Mouse (Mus musculus): ENCODE data around the gene Shld2. TPM values are rescaled to one million over a fixed set of nuclear protein-coding genes. Genes with fewer than 3 reads are reported as not detected.

Gene Shld2
- polyA plus RNA-seq, 1 experiment = 2.6 TPM

DNA sequence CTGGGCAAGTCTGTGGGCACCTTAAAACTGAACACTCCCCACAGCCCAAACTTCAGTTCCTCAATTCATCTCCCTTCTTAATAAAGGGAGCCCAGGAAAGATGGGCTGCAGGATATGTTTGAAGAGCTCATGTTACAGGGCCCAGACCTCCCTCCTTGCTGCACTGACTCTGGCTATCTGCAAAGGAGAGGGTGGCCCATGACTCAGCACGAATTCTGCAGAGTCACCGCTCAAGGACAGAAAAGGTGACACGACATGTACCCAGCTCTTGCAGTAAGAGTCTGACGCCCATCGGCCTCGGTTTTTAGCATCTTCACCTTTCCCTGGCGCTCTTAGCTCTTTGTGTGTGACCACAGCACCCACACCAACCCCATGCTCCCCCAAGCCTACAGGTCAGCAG is 119.9 kb downstream of the Shld2 start:
- no peaks in the 10 kb centered on the region for H3K79me2 ChIP-seq (ENCODE audit: control insufficient read depth, insufficient read depth)
- no peak overlapping the region for H3K4me3 ChIP-seq
- H3K4me2 ChIP-seq (ENCODE audit: low read depth) = no peak overlapping the region
- H3K27me3 ChIP-seq (ENCODE audit: control insufficient read depth, insufficient read depth, insufficient read length) = no peaks in the 10 kb centered on the region
- H3K36me3 ChIP-seq (ENCODE audit: control insufficient read depth, insufficient read depth) = no peaks in the 10 kb centered on the region
- H3ac ChIP-seq (ENCODE audit: control insufficient read depth, insufficient read length) = no peak overlapping the region
- TF ChIP-seq USF1 (IDR thresholded peaks at IDR 0.05; ENCODE audit: low read depth) (no peak), MYOG (IDR thresholded peaks at IDR 0.05; ENCODE audit: control insufficient read depth in 1 of 3, insufficient read depth in 1 of 3, insufficient read length in 2 of 3, low read depth in 2 of 3) (no peak), TCF3 (IDR thresholded peaks at IDR 0.05; ENCODE audit: insufficient read length, low read depth) (no peak), TCF12 (IDR thresholded peaks at IDR 0.05; ENCODE audit: insufficient read depth, poor library complexity, severe bottlenecking) (no peak)

DNA sequence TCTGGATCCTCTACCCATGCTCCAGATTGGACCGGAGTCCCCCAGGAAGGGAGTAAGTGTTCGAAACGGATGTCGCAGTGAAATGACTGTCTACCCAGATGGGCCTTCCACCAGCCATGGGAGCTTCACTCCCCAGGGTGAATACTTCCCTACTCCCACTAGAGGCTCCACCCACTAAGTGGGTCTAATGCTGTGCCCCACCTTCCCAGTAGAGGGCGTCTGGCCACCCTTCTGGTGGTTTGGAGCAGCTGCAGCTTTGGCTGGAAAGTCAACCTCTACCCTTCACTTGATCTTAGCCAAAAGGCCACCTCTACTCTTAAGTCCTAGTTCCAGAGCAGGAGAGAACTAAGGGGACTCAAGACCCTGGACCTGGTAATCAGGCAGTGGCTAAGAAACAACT is 121.7 kb downstream of the Shld2 start:
- no peak overlapping the region for H3K4me3 ChIP-seq
- no peaks in the 10 kb centered on the region for H3K27me3 ChIP-seq (ENCODE audit: control insufficient read depth, insufficient read depth, insufficient read length)
- H3ac ChIP-seq (ENCODE audit: control insufficient read depth, insufficient read length) = no peak overlapping the region
- no peak for TF ChIP-seq MYOD1 (IDR thresholded peaks at IDR 0.05; ENCODE audit: control insufficient read depth in 1 of 3, insufficient read length in 2 of 3, low read depth in 2 of 3)
- no peak for TF ChIP-seq TCF12 (IDR thresholded peaks at IDR 0.05; ENCODE audit: insufficient read depth, poor library complexity, severe bottlenecking)
- no peak for TF ChIP-seq CEBPB (IDR thresholded peaks at IDR 0.05; ENCODE audit: insufficient read depth, poor library complexity, severe bottlenecking)
- no peak for TF ChIP-seq REST (IDR thresholded peaks at IDR 0.05; ENCODE audit: insufficient read depth, insufficient read length)
- TF ChIP-seq TCF3 (IDR thresholded peaks at IDR 0.05; ENCODE audit: insufficient read length, low read depth) = no peak
- no peak for TF ChIP-seq E2F4 (IDR thresholded peaks at IDR 0.05; ENCODE audit: insufficient read depth)
- TF ChIP-seq USF1 (IDR thresholded peaks at IDR 0.05; ENCODE audit: low read depth) = no peak
- TF ChIP-seq POLR2AphosphoS2 (IDR thresholded peaks at IDR 0.05; ENCODE audit: insufficient read length, low read depth) = no peak
- TF ChIP-seq MYOG (IDR thresholded peaks at IDR 0.05; ENCODE audit: control insufficient read depth in 1 of 3, insufficient read depth in 1 of 3, insufficient read length in 2 of 3, low read depth in 2 of 3) = no peak
- no peak for TF ChIP-seq MAX (IDR thresholded peaks at IDR 0.05; ENCODE audit: low read depth)
- TF ChIP-seq POLR2A (IDR thresholded peaks at IDR 0.05; ENCODE audit: insufficient read length, low read depth) = no peak
- no peak for TF ChIP-seq SRF (IDR thresholded peaks at IDR 0.05; ENCODE audit: control insufficient read depth, insufficient read length, low read depth)
- H3K79me2 ChIP-seq (ENCODE audit: control insufficient read depth, insufficient read depth) = no peaks in the 10 kb centered on the region
- H3K36me3 ChIP-seq (ENCODE audit: control insufficient read depth, insufficient read depth) = no peaks in the 10 kb centered on the region
- H3K4me2 ChIP-seq (ENCODE audit: low read depth) = no peak overlapping the region

Other genes starting within 250 kb of the Shld2 start
- 85.0 TPM for gene Anxa8, start 224.5 kb downstream of the Shld2 start, polyA plus RNA-seq (2012; fragmentation: generic; extraction: Trizol)
- 1.0 TPM for gene A630023A22Rik, start 207.7 kb downstream of the Shld2 start, polyA plus RNA-seq (2012; fragmentation: generic; extraction: Trizol)
- gene Npy4r, start 158.0 kb downstream of the Shld2 start, polyA plus RNA-seq (2012; fragmentation: generic; extraction: Trizol) = 0.34 TPM
- gene Gprin2, start 108.8 kb downstream of the Shld2 start, polyA plus RNA-seq (2012; fragmentation: generic; extraction: Trizol) = 0.01 TPM
- not detected for gene Syt15, start 90.9 kb downstream of the Shld2 start, polyA plus RNA-seq (2012; fragmentation: generic; extraction: Trizol)
- gene Glud1, start 234 bp upstream of the Shld2 start, polyA plus RNA-seq (2012; fragmentation: generic; extraction: Trizol) = 95.8 TPM
- gene Fam25c, start 44.9 kb upstream of the Shld2 start, polyA plus RNA-seq (2012; fragmentation: generic; extraction: Trizol) = not detected
- gene Sncg, start 64.3 kb upstream of the Shld2 start, polyA plus RNA-seq (2012; fragmentation: generic; extraction: Trizol) = 1.3 TPM
- 0.02 TPM for gene Mmrn2, start 65.0 kb upstream of the Shld2 start, polyA plus RNA-seq (2012; fragmentation: generic; extraction: Trizol)
- gene Bmpr1a, start 192.8 kb upstream of the Shld2 start, polyA plus RNA-seq (2012; fragmentation: generic; extraction: Trizol) = 10.5 TPM
- not detected for gene 9230112D13Rik, start 212.3 kb upstream of the Shld2 start, polyA plus RNA-seq (2012; fragmentation: generic; extraction: Trizol)